ENCODE assay signal across 19 mouse cellular contexts in the genomic region with DNA sequence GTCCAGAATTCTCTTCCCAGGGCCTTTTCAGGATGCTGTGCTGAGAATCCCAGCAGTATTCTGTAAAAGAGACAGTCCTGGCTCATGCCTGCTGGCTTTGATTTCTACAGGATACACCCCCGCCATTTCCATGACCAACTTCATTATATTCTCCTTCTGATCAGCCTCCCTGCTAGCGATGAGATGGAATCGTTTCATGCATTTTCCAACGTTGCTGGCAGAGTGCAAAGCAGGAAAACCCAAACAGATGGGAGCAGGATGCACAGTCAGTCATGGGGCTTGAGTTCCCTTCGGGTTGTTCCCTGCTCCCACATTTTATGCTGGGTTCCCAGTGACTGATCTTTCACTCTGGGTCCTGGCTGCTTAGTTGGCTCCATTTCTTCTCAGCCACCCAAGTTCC. TPM values are rescaled to one million over a fixed set of nuclear protein-coding genes. Genes with fewer than 3 reads are reported as not detected.
A peak's percentile ranks its signal among the peaks of the same experiment; 100 is the strongest.
DNase-seq lines count a peak whose midpoint lies in the region; ATAC-seq and TF ChIP-seq lines count a peak whose summit lies in the region.
"Had no signal": no experiment of that assay in that cellular context is flagged by ENCODE, and none has a peak within 500 bp of the region (broad histone marks: within the 10 kb centered on the region; RNA-seq: fewer than 3 reads in every experiment).

No protein-coding gene starts in this region.

- H3K9ac ChIP-seq in embryonic facial prominence, embryonic 14.5 days (ENCODE audit: low read depth, low read length): no peak overlapping the region
- no peak overlapping the region for H3K9ac ChIP-seq in liver, embryonic 11.5 days (ENCODE audit: low read depth, low read length)
- H3K9ac ChIP-seq: kidney, embryonic 15.5 days; liver, postnatal 0 days; neural tube, embryonic 13.5 days had no signal

- H3K27ac ChIP-seq in embryonic facial prominence, embryonic 14.5 days (replicated peaks; ENCODE audit: low read depth, low read length): peak overlapping the region; percentile 71; the same call in 1 of the 2 replicates
- no peak overlapping the region for H3K27ac ChIP-seq in liver, embryonic 11.5 days (ENCODE audit: low read depth, low read length)
- H3K27ac ChIP-seq: kidney, embryonic 15.5 days; neural tube, embryonic 13.5 days had no signal

- no peak overlapping the region for H3K4me3 ChIP-seq in embryonic facial prominence, embryonic 14.5 days (ENCODE audit: low read depth, low read length)
- no peak overlapping the region for H3K4me3 ChIP-seq in liver, embryonic 11.5 days (ENCODE audit: low read depth, low read length)
- H3K4me3 ChIP-seq: kidney, embryonic 15.5 days; neural tube, embryonic 13.5 days had no signal

- H3K36me3 ChIP-seq in embryonic facial prominence, embryonic 14.5 days (ENCODE audit: control insufficient read depth, insufficient read depth, low read length): no peaks in the 10 kb centered on the region
- H3K36me3 ChIP-seq in liver, embryonic 11.5 days (ENCODE audit: control insufficient read depth, insufficient read depth, low read length): no peaks in the 10 kb centered on the region
- H3K36me3 ChIP-seq: kidney, embryonic 15.5 days; neural tube, embryonic 13.5 days had no signal

- H3K9me3 ChIP-seq in embryonic facial prominence, embryonic 14.5 days (ENCODE audit: control insufficient read depth, low read length): no peaks in the 10 kb centered on the region
- H3K9me3 ChIP-seq in liver, embryonic 11.5 days (ENCODE audit: control insufficient read depth, low read length): no peaks in the 10 kb centered on the region
- H3K9me3 ChIP-seq: kidney, embryonic 15.5 days; neural tube, embryonic 13.5 days had no signal

- DNase-seq in frontal cortex, postnatal 36 days (ENCODE audit: low spot score in 2 of 2): peak; percentile 22 to 49
- DNase-seq in frontal cortex, postnatal 25 days (ENCODE audit: low spot score in 2 of 2): no peak
- DNase-seq in brain, embryonic 14.5 days (ENCODE audit: low read depth): peak; percentile 18
- DNase-seq in embryonic facial prominence, embryonic 14.5 days (ENCODE audit: low spot score): peak; percentile 73
- DNase-seq in layer of hippocampus, adult 9-11 months: peak; percentile 62
- DNase-seq in spleen, postnatal 36 days (ENCODE audit: low spot score in 2 of 2): no peak
- no peak for DNase-seq in liver, embryonic 11.5 days (ENCODE audit: low spot score)
- DNase-seq in embryo, embryonic 10.5 days (ENCODE audit: low spot score): no peak
- DNase-seq: adrenal gland, adult 2 months; cerebellum, adult 11 months; left cerebral cortex, postnatal 4 days; liver; liver, postnatal 0 days; lung, postnatal 10 days; midbrain, embryonic 14.5 days had no signal

- H3K4me1 ChIP-seq in embryonic facial prominence, embryonic 14.5 days (ENCODE audit: control insufficient read depth, insufficient read depth, low read length): peaks cover 8% of the 10 kb centered on the region; the same call in 1 of the 2 replicates
- no peaks in the 10 kb centered on the region for H3K4me1 ChIP-seq in liver, embryonic 11.5 days (replicated peaks; ENCODE audit: control insufficient read depth, insufficient read depth, low read length)
- H3K4me1 ChIP-seq: kidney, embryonic 15.5 days; neural tube, embryonic 13.5 days had no signal

- ATAC-seq in embryonic facial prominence, embryonic 14.5 days (ENCODE audit: low read depth): no peak
- ATAC-seq in liver, embryonic 11.5 days (replicated peaks; ENCODE audit: low FRiP score): no peak
- ATAC-seq: hindbrain, embryonic 16.5 days; intestine, embryonic 16.5 days; liver, postnatal 0 days had no signal

- no peak for TF ChIP-seq CTCF in brain, embryonic 14.5 days (IDR thresholded peaks at IDR 0.05; ENCODE audit: borderline replicate concordance, extremely low read depth, insufficient read depth, insufficient read length)

- no peaks in the 10 kb centered on the region for H3K27me3 ChIP-seq in embryonic facial prominence, embryonic 14.5 days (replicated peaks; ENCODE audit: control insufficient read depth, insufficient read depth, low read length)
- H3K27me3 ChIP-seq in liver, embryonic 11.5 days (replicated peaks; ENCODE audit: control insufficient read depth, insufficient read depth, low read length): no peaks in the 10 kb centered on the region
- H3K27me3 ChIP-seq: kidney, embryonic 15.5 days; neural tube, embryonic 13.5 days had no signal

- no peak for TF ChIP-seq POLR2A in brain, embryonic 14.5 days (IDR thresholded peaks at IDR 0.05; ENCODE audit: borderline replicate concordance, extremely low read depth, insufficient read depth, insufficient read length, poor library complexity, severe bottlenecking)

- WGBS in embryonic facial prominence, embryonic 14.5 days: 51% methylated on average over 5 of the region's 5 CpGs
- WGBS in liver, embryonic 11.5 days: 71% methylated on average over 5 of the region's 5 CpGs

- no peak overlapping the region for H3K4me2 ChIP-seq in embryonic facial prominence, embryonic 14.5 days (ENCODE audit: low read depth, low read length)
- H3K4me2 ChIP-seq in liver, embryonic 11.5 days: no peak overlapping the region
- H3K4me2 ChIP-seq: kidney, embryonic 15.5 days; neural tube, embryonic 13.5 days had no signal

RNA-seq across cellular contexts. Expression of gene Tnfrsf19, which starts 44.7 kb away (rescaled TPM):
- 36.5 and 36.9 TPM in 2 replicates for polyA plus RNA-seq in brain, embryonic 14.5 days (2012; rRNA removed)
- 94.1 and 99.9 TPM in 2 replicates for polyA plus RNA-seq in embryonic facial prominence, embryonic 14.5 days (2014; fragmentation: Nextera tagmentation; extraction: Ambion mirVana)
- polyA plus RNA-seq in liver, embryonic 11.5 days (2014; fragmentation: Nextera tagmentation; extraction: Ambion mirVana): 13.8 and 15.5 TPM in 2 replicates

RNA-seq across cellular contexts. Expression of gene Sacs, which starts 47.3 kb away (rescaled TPM):
- 10.4 and 12.1 TPM in 2 replicates for polyA plus RNA-seq in brain, embryonic 14.5 days (2012; rRNA removed)
- polyA plus RNA-seq in embryonic facial prominence, embryonic 14.5 days (2014; fragmentation: Nextera tagmentation; extraction: Ambion mirVana): 5.0 and 5.2 TPM in 2 replicates
- polyA plus RNA-seq in liver, embryonic 11.5 days (2014; fragmentation: Nextera tagmentation; extraction: Ambion mirVana): 3.4 and 3.5 TPM in 2 replicates

Comparison
In these comparisons a context has a peak if more than half of its experiments do, and no peak if none do; other contexts are left out.
1. DNase-seq: peak in frontal cortex, postnatal 36 days (2 of 2), brain, embryonic 14.5 days (single experiment), embryonic facial prominence, embryonic 14.5 days (single experiment) and layer of hippocampus, adult 9-11 months (single experiment); none in frontal cortex, postnatal 25 days (0 of 2), spleen, postnatal 36 days (0 of 2), liver, embryonic 11.5 days (single experiment) and embryo, embryonic 10.5 days (single experiment).